Mouse (Mus musculus): ENCODE measurements around the gene B3glct. TPM values are rescaled to one million over a fixed set of nuclear protein-coding genes. Genes with fewer than 3 reads are reported as not detected.

B3glct gene
- polyA plus RNA-seq, 1 experiment from 2014 or later, result 15.9 TPM

Other genes starting within 250 kb of the B3glct start
- 1.1 and 1.2 TPM in 2 replicates for gene Tex26, start 238.6 kb upstream of the B3glct start, polyA plus RNA-seq (2014; fragmentation: Nextera tagmentation; extraction: Ambion mirVana)
- 0.36 TPM in 1 of 2 replicates, not detected in the other for gene Wdr95, start 149.6 kb upstream of the B3glct start, polyA plus RNA-seq (2014; fragmentation: Nextera tagmentation; extraction: Ambion mirVana)
- gene Hsph1, start 41.9 kb upstream of the B3glct start, polyA plus RNA-seq (2014; fragmentation: Nextera tagmentation; extraction: Ambion mirVana), result 99.4 and 117 TPM in 2 replicates

Measured in hindbrain, embryonic 14.5 days (tissue).